Mouse (Mus musculus): ENCODE data around the gene Trp73.

The Trp73 gene

GRCm38 (mm10) chr4:154025641-154026440, 114.2 kb downstream of the Trp73 start, which contains the start of gene Smim1:
Gene Smim1 (minus strand): TSS chr4:154026230.
- peak; percentile 62 for DNase-seq

GRCm38 (mm10) chr4:154024729-154025521, 115.1 kb downstream of the Trp73 start:
- DNase-seq = no peak

- DNase-seq = no peak
Observed at GRCm38 (mm10) chr4:154023754-154024601, 116.0 kb downstream of the Trp73 start.

- DNase-seq = no peak
Observed at GRCm38 (mm10) chr4:154022844-154023243, 117.2 kb downstream of the Trp73 start.

- no peak for DNase-seq
Observed at GRCm38 (mm10) chr4:154022407-154022806, 117.6 kb downstream of the Trp73 start.

- no peak for DNase-seq
Observed at GRCm38 (mm10) chr4:154021432-154021831, 118.6 kb downstream of the Trp73 start.

- DNase-seq = no peak
Observed at GRCm38 (mm10) chr4:154019571-154019970, 120.4 kb downstream of the Trp73 start.

- DNase-seq = no peak
Observed at GRCm38 (mm10) chr4:154015476-154015875, 124.5 kb downstream of the Trp73 start.

GRCm38 (mm10) chr4:154012132-154012882, 127.7 kb downstream of the Trp73 start:
- DNase-seq = no peak

- DNase-seq = peak; percentile 89
Observed at GRCm38 (mm10) chr4:154011646-154012089, 128.3 kb downstream of the Trp73 start, which contains the start of gene Lrrc47. Gene Lrrc47 (plus strand): TSS chr4:154011731.

- DNase-seq = no peak
Observed at GRCm38 (mm10) chr4:154010907-154011645, 128.9 kb downstream of the Trp73 start.

GRCm38 (mm10) chr4:154007759-154008158, 132.2 kb downstream of the Trp73 start:
- DNase-seq = no peak

- DNase-seq = no peak
Observed at GRCm38 (mm10) chr4:154006264-154006663, 133.7 kb downstream of the Trp73 start.
